Mouse (Mus musculus) T-helper 1 cell (primary cell): ENCODE data around the gene Elovl5.

ENCODE experiments used
- in situ Hi-C: fragments of 300-600 bp; cut with MboI, MseI; formaldehyde crosslinking; loops from one replicate; pipeline ENCODE4 v1.15.1; 2025; ENCODE audit warnings: high pct_unique_total_duplicates

Gene Elovl5

GRCm38 (mm10) chr9:77917074-77917621 lies at the start of gene Elovl5:
Gene Elovl5 (plus strand): TSS chr9:77917364.
- in situ Hi-C loops, result loop anchor here (5.0 kb wide), 1 partner anchor 190 kb away; the partner anchor contains the start of genes Fbxo9 and Ick

- in situ Hi-C loops, result no loop called here
Observed at GRCm38 (mm10) chr9:77891501-77891900, 25.7 kb upstream of the Elovl5 start.

GRCm38 (mm10) chr9:77898551-77898950 lies 18.6 kb upstream of the Elovl5 start:
- in situ Hi-C loops, result no loop called here

GRCm38 (mm10) chr9:77904133-77904532 lies 13.0 kb upstream of the Elovl5 start:
- in situ Hi-C loops, result no loop called here

GRCm38 (mm10) chr9:77909572-77910269 lies 7.4 kb upstream of the Elovl5 start:
- in situ Hi-C loops, result loop anchor here (5.0 kb wide), 1 partner anchor 82 kb away; no protein-coding TSS in a partner anchor

GRCm38 (mm10) chr9:77910270-77911240 lies 6.6 kb upstream of the Elovl5 start:
- in situ Hi-C loops, result no loop called here

- in situ Hi-C loops, result no loop called here
Observed at GRCm38 (mm10) chr9:77911508-77912229, 5.5 kb upstream of the Elovl5 start.

GRCm38 (mm10) chr9:77912246-77912645 lies 4.9 kb upstream of the Elovl5 start:
- in situ Hi-C loops, result no loop called here

- in situ Hi-C loops, result loop anchor here (5.0 kb wide), 1 partner anchor 193 kb away; the partner anchor contains the start of genes Fbxo9 and Ick
Observed at GRCm38 (mm10) chr9:77914616-77915015, 2.5 kb upstream of the Elovl5 start.

- in situ Hi-C loops, result loop anchor here (5.0 kb wide), 1 partner anchor 192 kb away; the partner anchor contains the start of genes Fbxo9 and Ick
Observed at GRCm38 (mm10) chr9:77915791-77916190, 1.4 kb upstream of the Elovl5 start.

- in situ Hi-C loops, result loop anchor here (5.0 kb wide), 1 partner anchor 190 kb away; the partner anchor contains the start of genes Fbxo9 and Ick
Observed at GRCm38 (mm10) chr9:77917622-77918131, 513 bp downstream of the Elovl5 start.

- in situ Hi-C loops, result loop anchor here (5.0 kb wide), 1 partner anchor 189 kb away; the partner anchor contains the start of genes Fbxo9 and Ick
Observed at GRCm38 (mm10) chr9:77918211-77918610, 1.0 kb downstream of the Elovl5 start.

- in situ Hi-C loops, result loop anchor here (5.0 kb wide), 1 partner anchor 188 kb away; the partner anchor contains the start of genes Fbxo9 and Ick
Observed at GRCm38 (mm10) chr9:77918961-77919670, 2.0 kb downstream of the Elovl5 start.

- in situ Hi-C loops, result no loop called here
Observed at GRCm38 (mm10) chr9:77920481-77920880, 3.3 kb downstream of the Elovl5 start.

- in situ Hi-C loops, result no loop called here
Observed at GRCm38 (mm10) chr9:77921366-77922260, 4.4 kb downstream of the Elovl5 start.

- in situ Hi-C loops, result no loop called here
Observed at GRCm38 (mm10) chr9:77923774-77924173, 6.6 kb downstream of the Elovl5 start.

- in situ Hi-C loops, result no loop called here
Observed at GRCm38 (mm10) chr9:77924199-77924598, 7.0 kb downstream of the Elovl5 start.

- in situ Hi-C loops, result no loop called here
Observed at GRCm38 (mm10) chr9:77926151-77926550, 9.0 kb downstream of the Elovl5 start.

GRCm38 (mm10) chr9:77926911-77927310 lies 9.7 kb downstream of the Elovl5 start:
- in situ Hi-C loops, result no loop called here
